In genomic region chr5:117493947-117494346, GRCm38 (mm10) we compare ENCODE assay signal across 9 mouse cellular contexts.
DNase-seq lines count a peak whose midpoint lies in the region; ATAC-seq and TF ChIP-seq lines count a peak whose summit lies in the region.
"Had no signal": no experiment of that assay in that cellular context is flagged by ENCODE, and none has a peak within 500 bp of the region (broad histone marks: within the 10 kb centered on the region; RNA-seq: fewer than 3 reads in every experiment).

No protein-coding gene starts in this region.

- H3K9me3 ChIP-seq in intestine, postnatal 0 days (ENCODE audit: control insufficient read depth): no peaks in the 10 kb centered on the region
- H3K9me3 ChIP-seq: stomach, embryonic 15.5 days had no signal

- H3K27me3 ChIP-seq in intestine, postnatal 0 days (replicated peaks; ENCODE audit: control insufficient read depth, insufficient read depth, low read length): no peaks in the 10 kb centered on the region
- H3K27me3 ChIP-seq: stomach, embryonic 15.5 days had no signal

- no peaks in the 10 kb centered on the region for H3K36me3 ChIP-seq in intestine, postnatal 0 days (ENCODE audit: control insufficient read depth, insufficient read depth)
- H3K36me3 ChIP-seq: stomach, embryonic 15.5 days had no signal

- H3K27ac ChIP-seq in intestine, postnatal 0 days (ENCODE audit: low read depth, low read length): no peak overlapping the region
- H3K27ac ChIP-seq: stomach, embryonic 15.5 days had no signal

- DNase-seq in A20 (ENCODE audit: low read depth, low spot score): peak; percentile 71
- DNase-seq in NIH3T3 (ENCODE audit: low read depth): peak; percentile 79
- peak; percentile 55 to 76 for DNase-seq in cerebellum, postnatal 4 days (ENCODE audit: low spot score in 2 of 2)
- peak; percentile 54 to 85 for DNase-seq in frontal cortex, postnatal 36 days (ENCODE audit: low spot score in 2 of 2)
- DNase-seq in left cerebral cortex, postnatal 36 days (ENCODE audit: low spot score in 2 of 2): peak; percentile 65
- peak; percentile 64 for DNase-seq in neural tube, embryonic 10.5 days (ENCODE audit: extremely low spot score, low spot score)
- peak; percentile 41 to 44 for DNase-seq in thymus, postnatal 36 days

- no peak overlapping the region for H3K4me2 ChIP-seq in intestine, postnatal 0 days (replicated peaks; ENCODE audit: low read depth)

- 20% methylated on average over 7 of the region's 7 CpGs for WGBS in intestine, postnatal 0 days

- ATAC-seq in intestine, postnatal 0 days: peak; percentile 38

- intact Hi-C loops in left cerebral cortex, postnatal 36 days (cut with DNase I): loop anchor here (1.0 to 10.0 kb wide), 4 partner anchors 80 to 379 kb away; partner anchors contain the start of genes Rfc5 and Suds3

- no peak overlapping the region for H3K9ac ChIP-seq in intestine, postnatal 0 days (ENCODE audit: low read depth, low read length)
- H3K9ac ChIP-seq: stomach, embryonic 15.5 days had no signal

- no peaks in the 10 kb centered on the region for H3K4me1 ChIP-seq in intestine, postnatal 0 days (replicated peaks; ENCODE audit: control insufficient read depth, insufficient read depth, low read length)
- H3K4me1 ChIP-seq: stomach, embryonic 15.5 days had no signal

- peak; percentile 90 for TF ChIP-seq CTCF in intestine, postnatal 0 days (IDR thresholded peaks at IDR 0.05; ENCODE audit: low read depth)

- H3K4me3 ChIP-seq in intestine, postnatal 0 days (ENCODE audit: low read depth, low read length): no peak overlapping the region
- H3K4me3 ChIP-seq: stomach, embryonic 15.5 days had no signal
